Mouse (Mus musculus) left cerebral cortex, adult 6 months (tissue): ENCODE results near the gene Skint10. TPM values are rescaled to one million over a fixed set of nuclear protein-coding genes. Genes with fewer than 3 reads are reported as not detected.

ENCODE experiments used
- long read RNA-seq, 2 experiments: library from polyadenylated mRNA; unstranded; transcript quantifications; one replicate each; pipeline ENCODE4 v2.0.0; 2019 to 2020
- polyA plus RNA-seq: library from polyadenylated mRNA; unstranded; fragments of <200 nt; fragmentation: Nextera tagmentation; gene quantifications from 2 replicates; pipeline ENCODE4 v1.2.3, GENCODE M21; 2021

Gene Skint10
- polyA plus RNA-seq, result not detected in 2 replicates
- long read RNA-seq, experiment 1, partial matches to known transcripts, result 0 of 1 reads
- long read RNA-seq, experiment 1, other reads (novel, unspliced or antisense), result 0 of 1 reads
- long read RNA-seq, experiment 2, result 0 reads

GRCm38 (mm10) chr4:112774766-112775165, at the start of gene Skint10:
Skint10 (minus strand) TSS chr4:112774866.

Other genes starting within 250 kb of the Skint10 start
- gene Skint2, start 217.7 kb downstream of the Skint10 start, polyA plus RNA-seq, result not detected in 2 replicates